Mouse (Mus musculus) left cerebral cortex, adult 11 months (tissue): ENCODE measurements around the gene Uspl1.

Experiments
- DNase-seq: peaks from one replicate; pipeline ENCODE4 v3.0.0; 2022; ENCODE audit warnings: low spot score

Gene Uspl1

GRCm38 (mm10) chr5:149212806-149213205 is 28.7 kb downstream of the Uspl1 start:
- no peak for DNase-seq

GRCm38 (mm10) chr5:149215540-149215939 is 31.4 kb downstream of the Uspl1 start:
- DNase-seq, result no peak

GRCm38 (mm10) chr5:149217524-149218357 is 33.6 kb downstream of the Uspl1 start:
- no peak for DNase-seq

- DNase-seq, result no peak
Observed at GRCm38 (mm10) chr5:149219493-149219892, 35.3 kb downstream of the Uspl1 start.

GRCm38 (mm10) chr5:149221355-149221754 is 37.2 kb downstream of the Uspl1 start:
- DNase-seq, result no peak

- no peak for DNase-seq
Observed at GRCm38 (mm10) chr5:149224666-149225065, 40.5 kb downstream of the Uspl1 start.

- peak; percentile 94 for DNase-seq
Observed at GRCm38 (mm10) chr5:149228700-149229618, 44.8 kb downstream of the Uspl1 start.

- no peak for DNase-seq
Observed at GRCm38 (mm10) chr5:149229619-149230339, 45.6 kb downstream of the Uspl1 start.

- no peak for DNase-seq
Observed at GRCm38 (mm10) chr5:149235002-149235401, 50.9 kb downstream of the Uspl1 start.

GRCm38 (mm10) chr5:149237221-149237950 is 53.2 kb downstream of the Uspl1 start:
- DNase-seq, result no peak

GRCm38 (mm10) chr5:149242467-149242866 is 58.3 kb downstream of the Uspl1 start:
- DNase-seq, result no peak

GRCm38 (mm10) chr5:149243053-149243452 is 58.9 kb downstream of the Uspl1 start:
- DNase-seq, result no peak

GRCm38 (mm10) chr5:149245391-149245964 is 61.3 kb downstream of the Uspl1 start:
- no peak for DNase-seq

GRCm38 (mm10) chr5:149245965-149246470 is 61.9 kb downstream of the Uspl1 start:
- DNase-seq, result no peak

GRCm38 (mm10) chr5:149247047-149247904 is 63.1 kb downstream of the Uspl1 start:
- DNase-seq, result no peak

- DNase-seq, result no peak
Observed at GRCm38 (mm10) chr5:149252303-149252702, 68.2 kb downstream of the Uspl1 start.

GRCm38 (mm10) chr5:149253491-149253890 is 69.3 kb downstream of the Uspl1 start:
- DNase-seq, result no peak

- DNase-seq, result no peak
Observed at GRCm38 (mm10) chr5:149255522-149255921, 71.4 kb downstream of the Uspl1 start.

- no peak for DNase-seq
Observed at GRCm38 (mm10) chr5:149257518-149258281, 73.5 kb downstream of the Uspl1 start.
